Mouse (Mus musculus): Measurements from ENCODE around the gene Olfr1410. TPM values are rescaled to one million over a fixed set of nuclear protein-coding genes. Genes with fewer than 3 reads are reported as not detected.

The Olfr1410 gene
- polyA plus RNA-seq, 1 experiment from 2014 or later: not detected

- WGBS: 67% methylated on average over 5 of the region's 5 CpGs
- Histone ChIP-seq H3K4me1 (peaks cover 6% of the 10 kb centered on the region), H3K27ac (no peak overlapping the region), H3K4me3 (no peak overlapping the region), H3K27me3 (no peaks in the 10 kb centered on the region), H3K36me3 (peaks cover 19% of the 10 kb centered on the region), H3K4me2 (replicated peaks) (no peak overlapping the region), H3K9ac (no peak overlapping the region), H3K9me3 (no peaks in the 10 kb centered on the region)
- ATAC-seq (ENCODE audit: low FRiP score, low read depth): no peak
These were observed 26.6 kb downstream of the Olfr1410 start for GRCm38 (mm10) chr1:92632196-92632595.

GRCm38 (mm10) chr1:92632948-92633347 lies 27.4 kb downstream of the Olfr1410 start:
- H3K4me3 ChIP-seq: no peak overlapping the region
- H3K4me2 ChIP-seq (replicated peaks): no peak overlapping the region
- peaks cover 25% of the 10 kb centered on the region for H3K36me3 ChIP-seq
- no peaks in the 10 kb centered on the region for H3K27me3 ChIP-seq
- WGBS: 68% methylated on average over 6 of the region's 6 CpGs
- ATAC-seq (ENCODE audit: low FRiP score, low read depth): no peak
- H3K9ac ChIP-seq: no peak overlapping the region
- H3K9me3 ChIP-seq: no peaks in the 10 kb centered on the region
- H3K4me1 ChIP-seq: peaks cover 6% of the 10 kb centered on the region
- H3K27ac ChIP-seq: no peak overlapping the region

- ATAC-seq (ENCODE audit: low FRiP score, low read depth): no peak
- 79% methylated on average over 8 of the region's 8 CpGs for WGBS
These were observed 28.1 kb downstream of the Olfr1410 start for GRCm38 (mm10) chr1:92633726-92634125.

GRCm38 (mm10) chr1:92634569-92634968 lies 29.0 kb downstream of the Olfr1410 start:
- no peaks in the 10 kb centered on the region for H3K9me3 ChIP-seq
- H3K36me3 ChIP-seq: peaks cover 38% of the 10 kb centered on the region
- no peak overlapping the region for H3K4me2 ChIP-seq (replicated peaks)
- peaks cover 6% of the 10 kb centered on the region for H3K4me1 ChIP-seq
- no peaks in the 10 kb centered on the region for H3K27me3 ChIP-seq
- no peak overlapping the region for H3K4me3 ChIP-seq
- no peak for ATAC-seq (ENCODE audit: low FRiP score, low read depth)
- no peak overlapping the region for H3K9ac ChIP-seq
- H3K27ac ChIP-seq: peak overlapping the region; percentile 61; the same call in 1 of the 2 replicates
- 69% methylated on average over 1 of the region's 1 CpGs for WGBS

More at GRCm38 (mm10) chr1:92633726-92634125, 28.1 kb downstream of the Olfr1410 start:
- no peak overlapping the region for H3K4me2 ChIP-seq (replicated peaks)
- no peaks in the 10 kb centered on the region for H3K27me3 ChIP-seq
- H3K27ac ChIP-seq: no peak overlapping the region
- H3K9ac ChIP-seq: no peak overlapping the region
- H3K4me1 ChIP-seq: peaks cover 6% of the 10 kb centered on the region
- H3K36me3 ChIP-seq: peaks cover 33% of the 10 kb centered on the region
- no peak overlapping the region for H3K4me3 ChIP-seq
- H3K9me3 ChIP-seq: no peaks in the 10 kb centered on the region

GRCm38 (mm10) chr1:92634976-92635599 lies 29.5 kb downstream of the Olfr1410 start:
- Histone ChIP-seq H3K4me2 (replicated peaks) (no peak overlapping the region), H3K9ac (no peak overlapping the region), H3K4me1 (peaks cover 8% of the 10 kb centered on the region), H3K27ac (peak overlapping the region; percentile 61; the same call in 1 of the 2 replicates), H3K9me3 (no peaks in the 10 kb centered on the region), H3K36me3 (peaks cover 38% of the 10 kb centered on the region), H3K27me3 (no peaks in the 10 kb centered on the region), H3K4me3 (no peak overlapping the region)
- 82% methylated on average over 4 of the region's 4 CpGs for WGBS
- ATAC-seq (ENCODE audit: low FRiP score, low read depth): no peak

- Histone ChIP-seq H3K27me3 (no peaks in the 10 kb centered on the region), H3K4me2 (replicated peaks) (no peak overlapping the region), H3K27ac (no peak overlapping the region), H3K9ac (no peak overlapping the region), H3K4me3 (no peak overlapping the region), H3K4me1 (peaks cover 17% of the 10 kb centered on the region), H3K9me3 (no peaks in the 10 kb centered on the region), H3K36me3 (peaks cover 38% of the 10 kb centered on the region)
- 82% methylated on average over 8 of the region's 8 CpGs for WGBS
- ATAC-seq (ENCODE audit: low FRiP score, low read depth): no peak
These were observed 30.4 kb downstream of the Olfr1410 start for GRCm38 (mm10) chr1:92636015-92636414.

- H3K9me3 ChIP-seq: no peaks in the 10 kb centered on the region
- ATAC-seq (ENCODE audit: low FRiP score, low read depth): no peak
These were observed 31.1 kb downstream of the Olfr1410 start for GRCm38 (mm10) chr1:92636676-92637075.

GRCm38 (mm10) chr1:92637501-92638172 lies 32.1 kb downstream of the Olfr1410 start:
- Histone ChIP-seq H3K4me3 (no peak overlapping the region), H3K36me3 (peaks cover 38% of the 10 kb centered on the region), H3K27me3 (no peaks in the 10 kb centered on the region), H3K9me3 (no peaks in the 10 kb centered on the region), H3K9ac (no peak overlapping the region), H3K4me1 (peaks cover 26% of the 10 kb centered on the region), H3K27ac (no peak overlapping the region), H3K4me2 (replicated peaks) (no peak overlapping the region)
- 91% methylated on average over 15 of the region's 15 CpGs for WGBS
- ATAC-seq (ENCODE audit: low FRiP score, low read depth): no peak

More at GRCm38 (mm10) chr1:92636676-92637075, 31.1 kb downstream of the Olfr1410 start:
- 95% methylated on average over 11 of the region's 11 CpGs for WGBS
- Histone ChIP-seq H3K4me3 (no peak overlapping the region), H3K27ac (no peak overlapping the region), H3K9ac (no peak overlapping the region), H3K27me3 (no peaks in the 10 kb centered on the region), H3K36me3 (peaks cover 38% of the 10 kb centered on the region), H3K4me1 (peaks cover 19% of the 10 kb centered on the region), H3K4me2 (replicated peaks) (no peak overlapping the region)

GRCm38 (mm10) chr1:92638181-92638580 lies 32.6 kb downstream of the Olfr1410 start:
- no peaks in the 10 kb centered on the region for H3K27me3 ChIP-seq
- WGBS: 91% methylated on average over 3 of the region's 3 CpGs
- no peak for ATAC-seq (ENCODE audit: low FRiP score, low read depth)
- H3K9me3 ChIP-seq: no peaks in the 10 kb centered on the region
- H3K9ac ChIP-seq: no peak overlapping the region
- H3K4me2 ChIP-seq (replicated peaks): no peak overlapping the region
- H3K36me3 ChIP-seq: peaks cover 38% of the 10 kb centered on the region
- H3K27ac ChIP-seq: no peak overlapping the region
- peaks cover 27% of the 10 kb centered on the region for H3K4me1 ChIP-seq
- no peak overlapping the region for H3K4me3 ChIP-seq

- ATAC-seq (ENCODE audit: low FRiP score, low read depth): no peak
- peaks cover 27% of the 10 kb centered on the region for H3K4me1 ChIP-seq
- no peaks in the 10 kb centered on the region for H3K9me3 ChIP-seq
- no peak overlapping the region for H3K9ac ChIP-seq
- H3K36me3 ChIP-seq: peaks cover 38% of the 10 kb centered on the region
- no peak overlapping the region for H3K4me3 ChIP-seq
- no peak overlapping the region for H3K27ac ChIP-seq
- 93% methylated on average over 4 of the region's 4 CpGs for WGBS
- no peaks in the 10 kb centered on the region for H3K27me3 ChIP-seq
- no peak overlapping the region for H3K4me2 ChIP-seq (replicated peaks)
These were observed 33.2 kb downstream of the Olfr1410 start for GRCm38 (mm10) chr1:92638736-92639135.

- Histone ChIP-seq H3K9ac (peak overlapping the region; percentile 96), H3K27ac (no peak overlapping the region), H3K4me1 (peaks cover 21% of the 10 kb centered on the region), H3K9me3 (no peaks in the 10 kb centered on the region), H3K27me3 (no peaks in the 10 kb centered on the region), H3K4me3 (peak overlapping the region; percentile 92), H3K36me3 (peaks cover 35% of the 10 kb centered on the region), H3K4me2 (replicated peaks) (peak overlapping the region; percentile 98)
- ATAC-seq (ENCODE audit: low FRiP score, low read depth): no peak
- 90% methylated on average over 6 of the region's 6 CpGs for WGBS
These were observed 34.8 kb downstream of the Olfr1410 start for GRCm38 (mm10) chr1:92640393-92640792.

GRCm38 (mm10) chr1:92641514-92642272 lies 36.1 kb downstream of the Olfr1410 start, which contains the start of gene Cops9:
Gene Cops9 (minus strand): TSS chr1:92641985.
- H3K27ac ChIP-seq: peak within 1 kb of the TSS; percentile 33; the same call in 1 of the 2 replicates
- H3K36me3 ChIP-seq: peaks cover 24% of the 10 kb centered on the region
- peak; percentile 92 for ATAC-seq (ENCODE audit: low FRiP score, low read depth)
- H3K9me3 ChIP-seq: no peaks in the 10 kb centered on the region
- WGBS: 2% methylated on average over 50 of the region's 50 CpGs
- 0 out of 2 replicates have a peak, but pooled peaks cover 7% of the 10 kb centered on the region for H3K27me3 ChIP-seq
- peaks cover 21% of the 10 kb centered on the region for H3K4me1 ChIP-seq
- H3K4me2 ChIP-seq (replicated peaks): peak within 1 kb of the TSS; percentile 98
- H3K4me3 ChIP-seq: peak within 1 kb of the TSS; percentile 92
- peak within 1 kb of the TSS; percentile 96 for H3K9ac ChIP-seq

Measured in limb, embryonic 13.5 days (tissue).